Mouse (Mus musculus) bone marrow, adult 2 months (tissue): ENCODE measurements around the gene Nps. TPM values are rescaled to one million over a fixed set of nuclear protein-coding genes. Genes with fewer than 3 reads are reported as not detected.

Experiments used
- H3K27ac ChIP-seq: fragments of 200-500 bp; 2 replicates; pipeline ENCODE4 v1.5.1; 2012; ENCODE audit warnings: low read depth, mild to moderate bottlenecking, control low read depth, inconsistent platforms, low read length; ENCODE audit not compliant: control insufficient read depth, poor library complexity, insufficient read depth
- H3K4me1 ChIP-seq: fragments of 200-500 bp; 2 replicates; pipeline ENCODE4 v1.6.1; 2011; ENCODE audit warnings: low read length; ENCODE audit not compliant: control insufficient read depth, insufficient read depth
- H3K4me3 ChIP-seq: fragments of 200-500 bp; replicated peaks from 2 replicates; pipeline ENCODE3; 2011; ENCODE audit warnings: mild to moderate bottlenecking, low read depth, low read length, control low read depth; ENCODE audit not compliant: control insufficient read depth
- CTCF ChIP-seq: fragments of 200-500 bp; IDR thresholded peaks from 2 replicates; pipeline ENCODE4 v1.5.1; 2011; ENCODE audit warnings: low read length, control low read depth; ENCODE audit not compliant: control insufficient read depth, insufficient read depth
- POLR2A ChIP-seq: fragments of 200-500 bp; IDR thresholded peaks from 2 replicates; pipeline ENCODE4 v1.6.1; 2011; ENCODE audit warnings: low read depth, mild to moderate bottlenecking, control low read depth, low read length, borderline replicate concordance; ENCODE audit not compliant: control insufficient read depth
- WGBS: fragments of 180-500 bp; shearing (Covaris S2); methylation state at CpG from one replicate; pipeline ENCODE4 v1.1.7; 2018; 5-methylcytosine and 5-hydroxymethylcytosine counted together
- polyA plus RNA-seq: library from polyadenylated mRNA; stranded (reverse); fragments of >200 nt; gene quantifications from 2 replicates; pipeline ENCODE4 v1.2.4, GENCODE M21; 2011; ENCODE audit warnings: low replicate concordance; ENCODE audit not compliant: missing spikeins, insufficient read depth, insufficient read length

Nps gene
- polyA plus RNA-seq, 1 experiment: not detected

- no peaks in the 10 kb centered on the region for H3K4me1 ChIP-seq
- TF ChIP-seq POLR2A (no peak), CTCF (no peak)
- H3K27ac ChIP-seq: no peak overlapping the region
- H3K4me3 ChIP-seq: no peak overlapping the region
- 18% methylated on average over 15 of the region's 15 CpGs for WGBS
Measured at GRCm38 (mm10) chr7:135291646-135292236, 33.2 kb downstream of the Nps start.

GRCm38 (mm10) chr7:135294498-135294897, 36.0 kb downstream of the Nps start:
- no peak overlapping the region for H3K27ac ChIP-seq
- under 1% methylated on average over 3 of the region's 3 CpGs for WGBS
- no peaks in the 10 kb centered on the region for H3K4me1 ChIP-seq
- H3K4me3 ChIP-seq: no peak overlapping the region
- no peak for TF ChIP-seq POLR2A
- TF ChIP-seq CTCF: no peak

GRCm38 (mm10) chr7:135304496-135304895, 46.0 kb downstream of the Nps start:
- Histone ChIP-seq H3K27ac (no peak overlapping the region), H3K4me3 (no peak overlapping the region), H3K4me1 (no peaks in the 10 kb centered on the region)
- 76% methylated on average over 2 of the region's 2 CpGs for WGBS
- TF ChIP-seq POLR2A: no peak
- TF ChIP-seq CTCF: no peak

Other genes starting within 250 kb of the Nps start
- not detected in 2 replicates for gene Foxi2, start 151.6 kb downstream of the Nps start, polyA plus RNA-seq